Mouse (Mus musculus) ES-Bruce4 (cell line): ENCODE measurements around the gene Slamf7.

Experiments
- CTCF ChIP-seq: IDR thresholded peaks from one replicate; pipeline ENCODE4 v1.8.1; 2011; ENCODE audit warnings: low read depth, low read length
- EP300 ChIP-seq: IDR thresholded peaks from 2 replicates; pipeline ENCODE4 v1.6.1; 2011; ENCODE audit warnings: low read depth, low read length; ENCODE audit not compliant: insufficient read depth

GRCm38 (mm10) chr1:171666350-171666749 is 13.5 kb upstream of the Slamf7 start:
- TF ChIP-seq EP300 (no peak), CTCF (no peak)
